ENCODE assay signal across 17 mouse cellular contexts in genomic region chr1:162564992-162565391, GRCm38 (mm10). TPM values are rescaled to one million over a fixed set of nuclear protein-coding genes. Genes with fewer than 3 reads are reported as not detected.
DNase-seq lines count a peak whose midpoint lies in the region; ATAC-seq and TF ChIP-seq lines count a peak whose summit lies in the region.
"Had no signal": no experiment of that assay in that cellular context is flagged by ENCODE, and none has a peak within 500 bp of the region (broad histone marks: within the 10 kb centered on the region; RNA-seq: fewer than 3 reads in every experiment).

No protein-coding gene starts in this region.

- peak; percentile 26 to 47 for DNase-seq in heart, adult 9 months (ENCODE audit: low spot score in 2 of 2)
- peak; percentile 10 for DNase-seq in A20 (ENCODE audit: low read depth, low spot score)
- no peak for DNase-seq in urinary bladder, adult 2 months (ENCODE audit: low spot score)
- DNase-seq in layer of hippocampus, postnatal 10 days (ENCODE audit: low spot score in 2 of 2) = no peak
- DNase-seq: cerebellum, postnatal 25 days; right cerebral cortex, postnatal 14 days had no signal

- H3K4me1 ChIP-seq in heart, embryonic 12.5 days (replicated peaks) = peaks cover 10% of the 10 kb centered on the region
- no peaks in the 10 kb centered on the region for H3K4me1 ChIP-seq in intestine, postnatal 0 days (replicated peaks; ENCODE audit: control insufficient read depth, insufficient read depth, low read length)

- H3K27me3 ChIP-seq in heart, embryonic 12.5 days (replicated peaks) = no peaks in the 10 kb centered on the region
- H3K27me3 ChIP-seq in intestine, postnatal 0 days (replicated peaks; ENCODE audit: control insufficient read depth, insufficient read depth, low read length) = no peaks in the 10 kb centered on the region
- H3K27me3 ChIP-seq: embryonic facial prominence, embryonic 15.5 days; heart, embryonic 13.5 days; hindbrain, embryonic 15.5 days; neural tube, embryonic 13.5 days had no signal

- H3K9me3 ChIP-seq in heart, embryonic 12.5 days (replicated peaks) = no peaks in the 10 kb centered on the region
- no peaks in the 10 kb centered on the region for H3K9me3 ChIP-seq in intestine, postnatal 0 days (ENCODE audit: control insufficient read depth)
- H3K9me3 ChIP-seq: embryonic facial prominence, embryonic 15.5 days; heart, embryonic 13.5 days; hindbrain, embryonic 15.5 days; midbrain, embryonic 10.5 days; neural tube, embryonic 13.5 days had no signal

- 54% methylated on average over 3 of the region's 3 CpGs for WGBS in heart, embryonic 12.5 days
- 53% methylated on average over 3 of the region's 3 CpGs for WGBS in intestine, postnatal 0 days

- H3K4me3 ChIP-seq in heart, embryonic 12.5 days = no peak overlapping the region
- no peak overlapping the region for H3K4me3 ChIP-seq in intestine, postnatal 0 days (ENCODE audit: low read depth, low read length)
- H3K4me3 ChIP-seq: embryonic facial prominence, embryonic 15.5 days; heart, embryonic 13.5 days; hindbrain, embryonic 15.5 days; midbrain, embryonic 10.5 days; neural tube, embryonic 13.5 days had no signal

- ATAC-seq in heart, embryonic 12.5 days (ENCODE audit: insufficient number of reproducible peaks, low FRiP score) = no peak
- ATAC-seq in hematopoietic stem cell, adult 5-6 weeks (replicated peaks in 1 of 2; ENCODE audit: insufficient read depth in 1 of 2, low FRiP score in 2 of 2, low TSS enrichment in 1 of 2, low read depth in 1 of 2, poor library complexity in 2 of 2, severe bottlenecking in 2 of 2) = peak; percentile 88 to 93
- peak; percentile 90 for ATAC-seq in megakaryocyte progenitor cell, adult 5-6 weeks (replicated peaks; ENCODE audit: poor library complexity)
- no peak for ATAC-seq in intestine, postnatal 0 days
- ATAC-seq: CD4-positive, CD25-positive, alpha-beta regulatory T cell, adult 4 months had no signal

- H3K9ac ChIP-seq in heart, embryonic 12.5 days = no peak overlapping the region
- H3K9ac ChIP-seq in intestine, postnatal 0 days (ENCODE audit: low read depth, low read length) = no peak overlapping the region
- H3K9ac ChIP-seq: embryonic facial prominence, embryonic 15.5 days; heart, embryonic 13.5 days; hindbrain, embryonic 15.5 days; neural tube, embryonic 13.5 days had no signal

- no peak for TF ChIP-seq CTCF in intestine, postnatal 0 days (IDR thresholded peaks at IDR 0.05; ENCODE audit: low read depth)

- no peak overlapping the region for H3K4me2 ChIP-seq in heart, embryonic 12.5 days
- H3K4me2 ChIP-seq in intestine, postnatal 0 days (replicated peaks; ENCODE audit: low read depth) = no peak overlapping the region
- H3K4me2 ChIP-seq: embryonic facial prominence, embryonic 15.5 days; heart, embryonic 13.5 days; hindbrain, embryonic 15.5 days; neural tube, embryonic 13.5 days had no signal

- no peak overlapping the region for H3K27ac ChIP-seq in heart, embryonic 12.5 days (ENCODE audit: poor library complexity, severe bottlenecking)
- H3K27ac ChIP-seq in intestine, postnatal 0 days (ENCODE audit: low read depth, low read length) = no peak overlapping the region
- H3K27ac ChIP-seq: embryonic facial prominence, embryonic 15.5 days; heart, embryonic 13.5 days; hindbrain, embryonic 15.5 days; midbrain, embryonic 10.5 days; neural tube, embryonic 13.5 days; stomach, postnatal 0 days had no signal

- no peaks in the 10 kb centered on the region for H3K36me3 ChIP-seq in heart, embryonic 12.5 days
- H3K36me3 ChIP-seq in intestine, postnatal 0 days (ENCODE audit: control insufficient read depth, insufficient read depth) = no peaks in the 10 kb centered on the region
- H3K36me3 ChIP-seq: embryonic facial prominence, embryonic 15.5 days; heart, embryonic 13.5 days; hindbrain, embryonic 15.5 days; midbrain, embryonic 10.5 days; neural tube, embryonic 13.5 days had no signal

RNA-seq across cellular contexts. Expression of gene Vamp4, which starts 5.3 kb away (rescaled TPM):
- 36.3 and 37.8 TPM in 2 replicates for polyA plus RNA-seq in heart, embryonic 12.5 days (2016; fragmentation: Nextera tagmentation; extraction: Ambion mirVana)
- total RNA-seq in hematopoietic stem cell, adult 5-6 weeks (2017) = 24.1 and 24.7 TPM in 2 replicates
- 39.8 and 41.7 TPM in 2 replicates for total RNA-seq in megakaryocyte progenitor cell, adult 5-6 weeks (2015)
- 21.7 and 25.9 TPM in 2 replicates for total RNA-seq in megakaryocyte progenitor cell, adult 5-6 weeks (2017)
- 31.9 and 33.5 TPM in 2 replicates for polyA plus RNA-seq in urinary bladder, adult 2 months (2012; rRNA removed)
- total RNA-seq in layer of hippocampus, postnatal 10 days (2021) = 10 to 100 TPM; 72.0 to 72.3 TPM
- polyA plus RNA-seq in intestine, postnatal 0 days (2015; fragmentation: Nextera tagmentation; extraction: Ambion mirVana) = 33.6 and 34.2 TPM in 2 replicates

RNA-seq across cellular contexts. Expression of gene Mettl13, which starts 16.6 kb away (rescaled TPM):
- 13.9 and 15.1 TPM in 2 replicates for polyA plus RNA-seq in heart, embryonic 12.5 days (2016; fragmentation: Nextera tagmentation; extraction: Ambion mirVana)
- 16.9 and 18.9 TPM in 2 replicates for total RNA-seq in hematopoietic stem cell, adult 5-6 weeks (2017)
- 7.9 and 8.8 TPM in 2 replicates for total RNA-seq in megakaryocyte progenitor cell, adult 5-6 weeks (2015)
- 16.0 and 22.9 TPM in 2 replicates for total RNA-seq in megakaryocyte progenitor cell, adult 5-6 weeks (2017)
- 7.7 and 8.1 TPM in 2 replicates for polyA plus RNA-seq in urinary bladder, adult 2 months (2012; rRNA removed)
- 10 to 100 TPM; 11.6 to 16.1 TPM for total RNA-seq in layer of hippocampus, postnatal 10 days (2021)
- polyA plus RNA-seq in intestine, postnatal 0 days (2015; fragmentation: Nextera tagmentation; extraction: Ambion mirVana) = 5.9 and 6.8 TPM in 2 replicates

Comparison
In these comparisons a context has a peak if more than half of its experiments do, and no peak if none do; other contexts are left out.
1. DNase-seq: peak in heart, adult 9 months (2 of 2) and A20 (single experiment); none in urinary bladder, adult 2 months (single experiment) and layer of hippocampus, postnatal 10 days (0 of 2).
2. ATAC-seq: peak in hematopoietic stem cell, adult 5-6 weeks (2 of 2) and megakaryocyte progenitor cell, adult 5-6 weeks (single experiment); none in heart, embryonic 12.5 days (single experiment) and intestine, postnatal 0 days (single experiment).